Mouse (Mus musculus): ENCODE measurements around the gene Hoxa4. TPM values are rescaled to one million over a fixed set of nuclear protein-coding genes. Genes with fewer than 3 reads are reported as not detected.

Hoxa4 gene
- polyA plus RNA-seq, 1 experiment from 2014 or later, result 1.4 TPM

- WGBS, result under 1% methylated on average over 54 of the region's 55 CpGs
- DNase-seq (ENCODE audit: low spot score), result peak; percentile 91
- Histone ChIP-seq H3K27ac (peak within 1 kb of the TSS; percentile 89), H3K9me3 (no peaks in the 10 kb centered on the region), H3K4me3 (peak within 1 kb of the TSS; percentile 89), H3K27me3 (ENCODE audit: insufficient read depth, poor library complexity, severe bottlenecking) (peaks cover 98% of the 10 kb centered on the region), H3K36me3 (no peaks in the 10 kb centered on the region), H3K4me1 (peaks cover 42% of the 10 kb centered on the region)
These were observed 33.1 kb downstream of the Hoxa4 start, which contains the start of gene Hoxa1 for GRCm38 (mm10) chr6:52158276-52159051. TSS of gene Hoxa1 (minus strand) at chr6:52158317.

GRCm38 (mm10) chr6:52157466-52158275 is 33.9 kb downstream of the Hoxa4 start:
- DNase-seq (ENCODE audit: low spot score), result no peak
- Histone ChIP-seq H3K4me3 (peak overlapping the region; percentile 89), H3K4me1 (peaks cover 42% of the 10 kb centered on the region), H3K9me3 (no peaks in the 10 kb centered on the region), H3K36me3 (no peaks in the 10 kb centered on the region), H3K27me3 (ENCODE audit: insufficient read depth, poor library complexity, severe bottlenecking) (peaks cover 98% of the 10 kb centered on the region), H3K27ac (peak overlapping the region; percentile 29; the same call in 1 of the 2 replicates)
- 1% methylated on average over 32 of the region's 32 CpGs for whole genome bisulfite sequencing

- Histone ChIP-seq H3K4me1 (peaks cover 42% of the 10 kb centered on the region), H3K36me3 (no peaks in the 10 kb centered on the region), H3K27me3 (ENCODE audit: insufficient read depth, poor library complexity, severe bottlenecking) (peaks cover 100% of the 10 kb centered on the region), H3K27ac (no peak overlapping the region), H3K4me3 (peak overlapping the region; percentile 89), H3K9me3 (no peaks in the 10 kb centered on the region)
- no peak for DNase-seq (ENCODE audit: low spot score)
- 1% methylated on average over 20 of the region's 20 CpGs for WGBS
These were observed 34.9 kb downstream of the Hoxa4 start for GRCm38 (mm10) chr6:52156551-52157200.

GRCm38 (mm10) chr6:52155471-52155870 is 36.1 kb downstream of the Hoxa4 start:
- Histone ChIP-seq H3K4me3 (no peak overlapping the region), H3K9me3 (no peaks in the 10 kb centered on the region), H3K4me1 (peaks cover 42% of the 10 kb centered on the region), H3K27ac (no peak overlapping the region), H3K27me3 (ENCODE audit: insufficient read depth, poor library complexity, severe bottlenecking) (peaks cover 100% of the 10 kb centered on the region), H3K36me3 (no peaks in the 10 kb centered on the region)
- 57% methylated on average over 3 of the region's 3 CpGs for WGBS
- no peak for DNase-seq (ENCODE audit: low spot score)

- peaks cover 100% of the 10 kb centered on the region for H3K27me3 ChIP-seq (ENCODE audit: insufficient read depth, poor library complexity, severe bottlenecking)
- 17% methylated on average over 5 of the region's 5 CpGs for WGBS
- peak; percentile 59 for DNase-seq (ENCODE audit: low spot score)
- no peaks in the 10 kb centered on the region for H3K9me3 ChIP-seq
- H3K4me1 ChIP-seq, result peaks cover 31% of the 10 kb centered on the region
- H3K4me3 ChIP-seq, result no peak overlapping the region
- no peak overlapping the region for H3K27ac ChIP-seq
- H3K36me3 ChIP-seq, result no peaks in the 10 kb centered on the region
These were observed 37.5 kb downstream of the Hoxa4 start for GRCm38 (mm10) chr6:52154044-52154443.

- H3K27me3 ChIP-seq (ENCODE audit: insufficient read depth, poor library complexity, severe bottlenecking), result peaks cover 92% of the 10 kb centered on the region
- no peak overlapping the region for H3K4me3 ChIP-seq
- no peak overlapping the region for H3K27ac ChIP-seq
- H3K4me1 ChIP-seq, result peaks cover 23% of the 10 kb centered on the region
- DNase-seq (ENCODE audit: low spot score), result no peak
- H3K36me3 ChIP-seq, result no peaks in the 10 kb centered on the region
- 2% methylated on average over 6 of the region's 6 CpGs for WGBS
- no peaks in the 10 kb centered on the region for H3K9me3 ChIP-seq
These were observed 38.3 kb downstream of the Hoxa4 start for GRCm38 (mm10) chr6:52153270-52153669.

GRCm38 (mm10) chr6:52152226-52153193 is 39.0 kb downstream of the Hoxa4 start:
- peaks cover 16% of the 10 kb centered on the region for H3K4me1 ChIP-seq
- no peak overlapping the region for H3K4me3 ChIP-seq
- H3K27ac ChIP-seq, result no peak overlapping the region
- DNase-seq (ENCODE audit: low spot score), result no peak
- H3K36me3 ChIP-seq, result no peaks in the 10 kb centered on the region
- WGBS, result 8% methylated on average over 16 of the region's 16 CpGs
- no peaks in the 10 kb centered on the region for H3K9me3 ChIP-seq
- H3K27me3 ChIP-seq (ENCODE audit: insufficient read depth, poor library complexity, severe bottlenecking), result peaks cover 92% of the 10 kb centered on the region

GRCm38 (mm10) chr6:52151571-52151970 is 40.0 kb downstream of the Hoxa4 start:
- Histone ChIP-seq H3K4me3 (no peak overlapping the region), H3K36me3 (no peaks in the 10 kb centered on the region), H3K27ac (no peak overlapping the region), H3K9me3 (no peaks in the 10 kb centered on the region), H3K4me1 (peaks cover 8% of the 10 kb centered on the region), H3K27me3 (ENCODE audit: insufficient read depth, poor library complexity, severe bottlenecking) (peaks cover 92% of the 10 kb centered on the region)
- no peak for DNase-seq (ENCODE audit: low spot score)
- WGBS, result 10% methylated on average over 4 of the region's 4 CpGs

GRCm38 (mm10) chr6:52150401-52150966 is 41.1 kb downstream of the Hoxa4 start:
- H3K4me1 ChIP-seq, result peaks cover 5% of the 10 kb centered on the region; the same call in 1 of the 2 replicates
- H3K4me3 ChIP-seq, result no peak overlapping the region
- H3K27me3 ChIP-seq (ENCODE audit: insufficient read depth, poor library complexity, severe bottlenecking), result peaks cover 91% of the 10 kb centered on the region
- no peak for DNase-seq (ENCODE audit: low spot score)
- H3K27ac ChIP-seq, result no peak overlapping the region
- WGBS, result 4% methylated on average over 16 of the region's 16 CpGs
- H3K9me3 ChIP-seq, result no peaks in the 10 kb centered on the region
- H3K36me3 ChIP-seq, result no peaks in the 10 kb centered on the region

All from heart, embryonic 10.5 days (tissue).